Mouse (Mus musculus): ENCODE results near the gene Htr6.

Gene Htr6

DNA sequence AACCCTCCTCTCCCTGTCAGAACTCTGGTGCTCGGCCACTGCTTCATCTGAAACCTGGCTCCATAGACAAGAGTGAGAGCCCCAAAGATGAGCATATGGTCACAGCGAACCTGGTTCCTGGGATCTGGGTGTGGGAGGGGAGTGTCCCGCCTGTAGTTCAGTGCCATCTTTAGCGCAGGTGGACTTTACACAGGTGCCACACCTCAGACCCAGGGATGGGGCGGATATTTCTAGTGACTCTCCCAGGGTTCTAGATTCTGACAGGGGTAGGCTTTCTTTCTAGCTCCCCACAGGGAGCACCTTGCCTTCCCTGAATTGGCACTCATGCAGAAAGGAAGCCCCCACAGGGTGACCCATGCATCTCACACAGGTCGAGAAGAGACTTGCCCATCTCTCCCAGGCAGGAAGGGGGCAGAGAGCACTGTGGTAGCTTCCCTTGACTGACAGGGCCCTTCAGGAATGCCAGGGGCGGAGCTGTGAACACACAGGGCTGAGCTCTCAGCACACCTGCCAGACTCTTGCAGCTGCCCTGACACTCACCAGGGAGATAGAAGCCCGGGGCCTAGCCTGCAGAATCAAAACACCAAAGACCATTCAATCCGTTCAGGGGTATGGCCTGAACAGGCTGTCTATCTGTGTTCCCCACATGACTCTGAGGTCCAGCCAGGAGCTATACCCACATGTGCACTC is 13.8 kb upstream of the Htr6 start:
- no peak for DNase-seq (ENCODE audit: low spot score)

DNA sequence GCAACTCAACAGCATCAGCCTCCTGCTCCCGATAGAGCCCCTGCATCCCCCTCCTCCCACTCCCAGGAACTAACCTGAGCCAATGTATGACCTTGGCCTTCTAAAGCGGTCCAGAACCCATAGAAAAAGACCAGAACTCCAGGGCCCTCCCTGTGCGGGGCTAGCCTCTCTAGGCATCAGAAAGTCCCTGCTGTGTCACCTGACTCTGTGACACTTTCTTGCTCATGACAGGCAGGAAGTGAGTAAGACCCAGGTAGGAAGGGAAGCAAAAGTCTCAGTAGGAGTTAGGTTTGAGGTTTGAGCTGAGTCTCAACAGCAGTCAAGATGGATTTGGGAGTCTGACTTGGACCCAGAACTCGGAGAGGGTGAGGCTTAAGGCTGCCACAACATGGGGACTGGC is 11.6 kb upstream of the Htr6 start:
- no peak for DNase-seq (ENCODE audit: low spot score)

DNA sequence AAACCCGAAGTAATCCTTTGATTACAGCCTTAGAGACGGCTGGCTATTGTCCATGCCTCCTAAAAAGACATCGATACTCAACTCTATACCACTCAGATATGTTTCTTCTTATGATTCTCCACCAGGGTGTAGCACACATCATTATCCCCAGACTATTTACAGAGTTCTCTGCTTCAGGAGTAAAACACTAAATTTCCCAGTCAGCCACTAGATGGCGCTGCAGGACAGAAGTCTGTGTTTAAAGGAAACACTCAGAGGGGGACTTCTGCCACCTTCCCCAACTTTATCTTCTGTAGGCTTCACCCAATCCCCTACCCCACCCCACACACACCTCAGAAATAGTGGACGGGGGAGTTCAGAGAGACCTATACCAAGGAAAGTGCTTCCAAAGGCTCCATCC is 10.7 kb upstream of the Htr6 start:
- DNase-seq (ENCODE audit: low spot score) = peak; percentile 73

DNA sequence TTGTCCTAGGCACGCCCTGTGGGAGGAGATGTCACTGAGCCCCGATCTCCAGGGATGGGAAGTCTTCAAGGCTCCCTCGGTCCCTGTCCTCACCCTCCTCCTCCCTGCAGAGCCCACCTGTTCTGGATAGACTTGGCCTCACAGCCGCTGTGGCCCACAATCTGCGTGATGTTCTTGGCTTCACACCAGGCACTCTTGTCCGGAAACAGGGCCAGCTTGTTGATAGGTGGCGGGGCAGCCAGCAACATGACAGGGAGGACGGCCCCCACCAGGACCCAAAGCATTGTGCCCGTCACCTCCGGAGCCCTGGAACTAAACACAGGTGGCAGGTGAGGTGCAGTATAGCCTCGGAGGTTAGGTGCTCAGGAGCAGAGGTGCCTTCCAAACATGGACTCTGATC is 10.0 kb upstream of the Htr6 start:
- no peak for DNase-seq (ENCODE audit: low spot score)

DNA sequence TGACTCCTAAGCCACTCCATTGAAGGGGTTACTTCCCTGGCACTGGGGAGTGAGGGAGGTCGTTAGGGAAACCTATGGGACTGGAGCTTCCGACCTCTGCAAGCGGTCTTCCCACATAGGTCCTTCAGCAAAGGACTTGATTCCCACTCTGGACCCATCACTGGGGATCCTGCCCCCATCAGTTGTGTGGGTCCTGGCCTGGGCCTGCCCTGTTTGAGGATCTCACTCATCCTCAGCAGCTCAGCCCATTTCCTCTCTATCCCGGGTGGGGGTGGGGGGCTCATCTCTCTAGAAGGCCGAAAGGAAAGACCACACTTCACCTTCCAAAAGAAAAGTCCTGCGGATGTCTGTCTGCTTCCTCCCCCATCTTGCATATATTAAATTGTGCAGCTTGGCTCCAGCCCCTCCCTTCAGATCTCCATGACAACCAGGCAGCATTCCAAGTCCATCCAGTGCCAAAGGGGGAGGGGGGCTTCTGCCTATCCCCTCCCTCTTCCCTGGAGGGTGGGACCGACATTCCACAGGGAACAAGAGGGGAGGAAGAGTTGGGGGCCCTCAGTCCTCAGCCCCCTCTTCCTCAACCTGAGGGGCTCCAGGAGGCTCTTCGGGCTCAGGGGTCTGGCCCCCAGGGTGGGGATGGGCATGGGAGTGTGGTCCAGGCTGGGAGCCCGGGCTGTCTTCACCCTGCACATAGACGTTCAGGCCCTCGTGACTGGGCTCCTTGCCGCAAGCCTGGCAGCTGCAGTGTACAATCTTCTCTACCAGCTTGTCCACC is 7.6 kb upstream of the Htr6 start:
- no peak for DNase-seq (ENCODE audit: low spot score)

DNA sequence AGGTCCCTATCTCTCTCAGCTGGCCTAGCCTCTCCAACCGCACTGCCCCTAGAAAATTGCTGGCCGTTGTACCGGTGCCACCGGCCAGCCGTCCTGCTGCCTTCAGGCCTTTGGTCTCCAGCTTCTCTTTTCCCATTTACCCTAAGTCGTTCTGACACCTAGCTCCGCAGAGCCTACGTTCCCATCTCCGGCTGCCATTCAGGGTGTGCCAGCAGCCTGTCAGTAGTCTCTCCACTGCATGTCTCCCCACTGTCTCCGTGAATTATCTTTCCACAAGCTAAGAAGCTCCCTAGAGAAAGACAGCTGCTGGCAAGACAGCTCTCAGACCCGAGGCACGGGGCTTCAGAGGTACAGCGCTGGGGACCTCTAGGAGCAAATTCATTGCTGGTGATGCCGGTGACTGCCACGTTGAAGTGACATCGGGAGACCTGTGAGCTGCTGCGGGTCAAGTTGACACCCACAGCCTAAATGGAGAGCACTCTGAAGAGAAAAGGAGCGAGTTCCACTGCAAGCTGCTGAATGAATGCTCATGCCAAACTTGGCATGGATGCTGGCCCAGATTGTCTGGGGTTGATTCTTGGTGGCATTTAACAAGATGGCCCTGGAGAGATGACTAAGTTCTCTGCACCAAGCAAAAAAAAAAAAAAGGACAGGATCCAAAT is 6.0 kb upstream of the Htr6 start:
- DNase-seq (ENCODE audit: low spot score) = no peak

DNA sequence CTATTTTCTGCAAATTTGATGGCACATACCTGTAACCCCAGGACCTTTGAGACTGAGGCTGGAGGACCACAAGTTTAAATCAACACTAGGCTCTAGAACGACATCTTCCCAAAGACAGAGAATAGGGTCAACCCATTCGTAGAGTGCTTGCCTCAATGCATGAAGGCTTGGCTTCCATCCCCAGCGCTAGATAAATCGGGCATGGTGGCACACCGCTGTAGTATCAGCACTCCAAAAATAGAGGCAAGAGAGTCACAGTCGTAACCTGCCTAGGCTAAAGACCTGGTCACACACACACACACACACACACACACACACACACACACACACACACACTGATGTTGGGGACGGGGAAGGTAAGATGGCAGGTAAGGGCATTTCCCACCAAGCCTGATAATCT is 4.9 kb upstream of the Htr6 start:
- DNase-seq (ENCODE audit: low spot score) = no peak

DNA sequence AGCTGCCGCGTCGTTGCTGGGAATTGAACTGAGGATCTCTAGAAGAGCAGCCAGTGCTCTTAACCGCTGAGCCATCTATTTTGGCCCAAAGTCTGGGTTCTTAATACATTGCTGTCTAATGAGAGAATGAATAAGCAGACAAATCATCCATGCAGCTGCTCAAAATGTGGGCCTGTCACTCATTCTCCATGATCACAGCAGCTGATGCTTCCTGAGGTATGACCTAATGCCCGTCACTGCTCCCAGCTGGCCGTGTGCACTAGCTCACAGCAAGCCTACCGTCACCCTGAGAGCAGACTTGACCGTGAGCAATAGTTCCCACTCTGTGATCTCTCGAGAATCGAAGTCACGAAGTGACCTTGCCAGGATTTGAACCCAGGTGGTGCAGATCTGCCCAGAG is 4.1 kb upstream of the Htr6 start:
- no peak for DNase-seq (ENCODE audit: low spot score)

DNA sequence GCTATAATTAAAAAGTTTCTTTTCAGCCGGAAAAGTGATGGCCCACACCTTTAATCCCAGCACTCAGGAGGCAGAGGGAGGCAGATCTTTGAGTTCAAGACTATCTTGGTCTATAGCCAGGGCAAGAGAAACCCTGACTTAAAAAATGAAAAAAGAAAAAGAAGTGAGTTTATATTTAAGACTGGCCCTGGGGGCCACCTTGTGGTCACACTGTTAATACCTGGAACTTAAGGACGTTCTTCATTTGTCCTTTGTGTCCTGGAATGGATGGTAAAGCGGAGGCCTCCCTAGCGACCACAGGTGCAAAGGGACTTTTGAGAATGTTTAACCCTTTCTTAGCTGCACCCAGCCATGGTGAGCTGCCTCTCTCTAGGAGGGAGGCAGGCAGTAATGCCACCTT is 3.4 kb upstream of the Htr6 start:
- no peak for DNase-seq (ENCODE audit: low spot score)

DNA sequence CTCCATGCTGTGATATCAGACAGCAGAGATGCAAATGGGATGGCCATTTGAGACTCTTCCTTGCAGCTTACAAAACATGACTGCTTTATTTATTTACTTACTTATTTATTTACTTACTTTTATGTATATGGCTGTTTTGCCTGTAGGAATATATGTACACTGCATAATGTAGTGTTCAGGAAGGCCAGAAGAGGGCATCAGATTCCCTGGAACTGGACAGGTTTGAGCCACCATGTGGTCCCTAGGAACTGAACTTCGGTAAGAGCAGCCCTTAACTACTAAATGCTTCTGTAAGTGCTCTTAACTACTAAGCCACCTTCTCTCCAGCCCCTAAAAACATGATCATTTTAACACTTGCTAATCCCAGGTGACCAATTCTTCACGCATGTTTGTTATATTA is 2.9 kb upstream of the Htr6 start:
- no peak for DNase-seq (ENCODE audit: low spot score)

DNA sequence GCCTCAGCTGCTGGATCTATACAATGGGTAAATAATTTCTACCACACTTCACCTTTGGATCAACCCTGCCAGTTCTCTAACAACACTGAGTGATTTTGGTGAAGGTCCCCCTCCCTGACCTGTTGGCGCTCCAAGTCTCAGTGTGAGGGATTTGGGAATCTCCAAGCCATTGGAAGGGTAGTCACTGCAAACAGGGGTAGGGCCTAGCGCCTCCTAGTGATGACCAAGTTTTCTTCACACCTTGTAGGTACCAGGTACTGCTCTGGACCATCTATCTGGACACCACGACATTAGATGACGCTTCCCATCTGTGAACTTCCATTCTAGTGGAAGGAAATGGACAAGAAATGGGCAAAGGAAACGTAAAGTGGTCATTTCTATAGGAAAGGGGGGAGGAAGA is 545 bp upstream of the Htr6 start:
- no peak for DNase-seq (ENCODE audit: low spot score)

DNA sequence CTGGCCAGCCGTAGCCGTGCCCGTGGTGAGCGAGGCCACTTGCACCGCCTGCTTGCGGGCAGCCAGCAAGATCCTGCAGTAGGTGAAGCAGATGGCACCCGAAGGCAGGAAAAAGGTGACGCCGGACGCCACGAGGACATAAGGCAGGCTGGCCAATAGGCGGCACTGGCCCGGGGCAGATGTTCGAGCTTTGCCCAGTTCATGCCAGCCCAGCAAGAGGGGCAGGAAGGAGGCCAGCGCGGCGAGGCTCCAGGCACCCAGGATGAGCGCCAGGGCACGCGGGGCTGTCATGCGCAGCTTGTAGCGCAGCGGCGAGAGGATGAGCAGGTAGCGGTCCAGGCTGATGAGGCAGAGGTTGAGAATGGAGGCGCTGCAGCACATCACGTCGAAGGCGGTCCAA is 1.3 kb downstream of the Htr6 start:
- no peak for DNase-seq (ENCODE audit: low spot score)

DNA sequence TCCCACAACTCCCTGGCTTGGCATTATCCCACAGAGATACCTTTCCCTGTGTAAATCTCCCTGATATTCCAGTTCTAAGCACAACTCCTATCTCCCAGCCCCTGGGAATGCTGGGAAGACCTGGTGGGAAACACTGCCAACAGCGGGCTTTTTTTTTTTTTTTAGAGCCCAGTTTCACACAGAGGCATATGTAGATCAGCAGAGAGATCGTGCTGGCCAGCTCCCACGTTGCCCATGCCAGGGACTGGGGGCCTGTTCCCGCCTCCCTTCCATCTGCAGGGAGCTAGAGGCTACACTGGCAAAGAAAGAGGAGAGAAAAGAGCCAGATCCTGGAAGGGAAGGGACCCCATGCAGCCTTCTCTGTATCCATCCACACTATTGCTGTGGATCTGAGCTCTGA is 7.1 kb downstream of the Htr6 start:
- no peak for DNase-seq (ENCODE audit: low spot score)

DNA sequence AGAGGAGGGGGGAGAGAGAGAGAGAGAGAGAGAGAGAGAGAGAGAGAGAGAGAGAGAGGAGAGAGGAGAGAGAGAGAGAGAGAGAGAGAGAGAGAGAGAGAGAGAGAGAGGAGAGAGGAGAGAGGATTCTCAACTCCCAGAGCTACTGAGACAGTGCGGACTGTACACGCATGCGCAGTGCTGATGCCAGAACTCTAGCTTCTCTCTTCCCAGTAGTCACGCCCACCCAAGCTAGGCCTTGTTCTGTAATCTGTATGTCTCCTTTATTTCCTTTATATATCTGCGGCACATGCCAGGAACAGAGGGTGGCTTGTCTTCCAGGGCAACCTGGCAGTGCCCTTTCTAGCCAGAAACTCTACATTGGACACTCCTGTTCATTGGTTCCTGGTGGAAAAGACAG is 10.5 kb downstream of the Htr6 start:
- no peak for DNase-seq (ENCODE audit: low spot score)

DNA sequence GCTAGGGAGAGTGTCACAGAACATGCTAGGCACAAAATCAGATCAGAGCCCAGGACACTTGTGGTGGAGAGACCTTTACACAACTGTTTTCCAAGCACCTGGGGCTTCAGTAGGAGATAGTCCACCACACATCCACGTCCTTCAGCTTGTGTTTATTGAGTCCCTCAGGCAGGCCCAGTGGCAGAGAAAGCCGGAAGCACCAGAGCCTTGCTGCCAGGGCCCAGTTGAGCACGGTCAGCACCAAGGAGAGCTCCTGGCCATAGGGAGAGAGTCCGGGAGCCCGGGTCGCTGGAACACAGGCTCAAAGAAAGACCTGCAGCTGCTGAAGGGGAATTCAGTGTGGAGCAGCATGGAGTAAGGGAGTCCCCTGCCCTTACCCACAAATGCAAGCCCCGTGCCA is 15.8 kb downstream of the Htr6 start:
- peak; percentile 39 for DNase-seq (ENCODE audit: low spot score)

DNA sequence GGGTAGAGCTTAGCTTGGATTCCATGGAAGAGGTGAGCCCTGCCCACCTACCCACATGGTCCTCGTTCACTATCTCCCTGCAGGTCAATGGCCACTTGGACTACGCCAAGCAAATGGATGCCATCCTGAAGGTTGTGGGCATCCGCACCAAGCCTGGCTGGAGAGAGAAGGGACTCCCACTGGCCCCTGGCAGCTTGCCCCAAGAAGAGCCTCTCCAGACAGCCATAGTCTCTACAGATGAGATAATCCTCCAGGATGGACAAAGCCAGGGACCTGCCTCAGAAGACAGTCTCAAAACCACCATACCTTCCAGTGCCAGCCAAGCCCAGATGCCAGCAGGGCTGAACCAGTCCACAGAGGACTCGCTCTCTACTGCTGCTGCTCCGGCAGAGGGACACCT is 17.3 kb downstream of the Htr6 start:
- DNase-seq (ENCODE audit: low spot score) = no peak

DNA sequence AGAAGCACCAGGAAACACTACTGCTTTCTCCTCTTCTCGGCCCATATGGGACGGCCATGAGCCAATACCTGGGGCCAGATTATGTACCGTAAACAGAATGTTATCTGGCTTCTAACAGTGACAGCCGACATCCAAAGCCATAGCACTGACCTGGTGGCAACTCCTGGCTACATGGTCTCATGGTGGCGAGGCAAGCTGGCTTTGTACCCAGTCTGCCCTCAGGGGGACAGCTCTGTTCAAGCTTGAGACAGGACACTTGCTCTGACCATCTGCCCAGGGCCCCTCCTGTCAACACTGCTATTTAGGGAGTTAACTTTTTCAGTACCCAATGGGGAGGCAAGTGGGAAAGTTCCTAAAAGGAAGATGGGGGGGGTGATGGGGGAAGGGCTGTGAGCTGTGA is 18.1 kb downstream of the Htr6 start:
- DNase-seq (ENCODE audit: low spot score) = no peak

DNA sequence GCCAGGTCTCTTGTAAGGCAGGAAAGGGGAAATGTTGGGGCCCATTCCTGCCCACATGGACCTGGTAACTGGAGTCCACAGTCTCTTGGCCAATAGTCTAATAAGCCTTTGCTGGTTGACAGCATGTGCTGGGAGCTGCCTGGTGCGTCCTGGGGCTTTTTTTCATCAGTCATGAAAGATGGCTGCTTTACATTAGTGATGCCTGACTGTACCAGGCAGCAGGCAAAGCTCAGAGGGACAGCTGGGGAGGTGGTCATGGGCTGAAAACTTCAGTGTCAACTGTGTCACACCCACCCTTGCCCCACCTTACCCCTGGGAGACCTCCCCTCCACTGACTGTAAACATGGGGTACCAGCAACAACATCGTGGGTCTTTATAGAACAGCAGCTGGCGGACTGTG is 19.6 kb downstream of the Htr6 start:
- DNase-seq (ENCODE audit: low spot score) = no peak

DNA sequence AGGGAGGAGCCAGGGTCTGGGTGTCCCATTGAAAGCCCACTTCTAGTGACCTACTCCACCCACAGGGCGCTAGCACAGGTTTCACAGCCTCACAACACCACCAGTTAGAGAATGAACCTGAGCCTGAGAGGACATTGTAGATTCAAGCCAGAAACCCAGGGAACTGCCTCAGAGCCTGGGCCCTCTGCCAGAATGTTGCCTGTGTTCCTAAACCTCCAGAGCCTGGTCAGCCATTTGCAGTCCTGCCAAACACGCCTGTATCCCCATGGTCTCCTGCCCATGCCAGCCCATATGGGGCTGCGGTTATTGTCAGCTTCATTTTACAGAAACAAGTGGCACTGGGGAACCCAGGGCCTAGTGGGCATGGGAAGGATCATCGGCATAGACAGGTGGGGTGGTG is 20.0 kb downstream of the Htr6 start:
- no peak for DNase-seq (ENCODE audit: low spot score)

DNA sequence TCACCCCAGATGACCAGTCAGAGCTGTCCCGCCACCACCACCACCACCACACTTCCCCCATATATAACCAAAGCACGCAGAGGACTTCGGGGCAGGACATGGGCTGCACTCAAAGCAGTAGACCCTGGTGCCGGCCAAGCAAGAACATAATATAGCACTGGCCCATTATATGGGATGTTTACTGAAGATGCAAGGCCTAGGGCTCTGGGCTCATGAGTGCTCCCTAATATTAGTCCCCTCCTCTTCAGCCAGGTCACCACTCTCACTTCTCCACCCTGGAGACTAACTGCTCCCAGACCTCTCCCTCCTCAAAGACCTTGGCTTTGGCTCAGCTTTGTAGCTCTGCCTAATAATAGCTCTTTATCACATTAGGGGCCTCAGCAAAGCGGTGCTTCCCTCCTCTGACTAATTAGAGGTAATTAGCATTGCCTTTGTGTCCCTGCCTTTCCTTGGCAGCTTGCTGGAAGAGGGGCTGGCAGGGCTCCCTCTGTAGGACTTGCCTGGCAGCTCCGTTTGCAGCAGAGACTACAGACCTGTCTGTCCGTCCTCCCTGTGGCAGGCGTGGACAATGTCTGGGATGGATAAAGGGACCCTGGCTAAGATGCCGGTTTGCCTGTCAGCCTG is 21.0 kb downstream of the Htr6 start:
- no peak for DNase-seq (ENCODE audit: low spot score)

DNA sequence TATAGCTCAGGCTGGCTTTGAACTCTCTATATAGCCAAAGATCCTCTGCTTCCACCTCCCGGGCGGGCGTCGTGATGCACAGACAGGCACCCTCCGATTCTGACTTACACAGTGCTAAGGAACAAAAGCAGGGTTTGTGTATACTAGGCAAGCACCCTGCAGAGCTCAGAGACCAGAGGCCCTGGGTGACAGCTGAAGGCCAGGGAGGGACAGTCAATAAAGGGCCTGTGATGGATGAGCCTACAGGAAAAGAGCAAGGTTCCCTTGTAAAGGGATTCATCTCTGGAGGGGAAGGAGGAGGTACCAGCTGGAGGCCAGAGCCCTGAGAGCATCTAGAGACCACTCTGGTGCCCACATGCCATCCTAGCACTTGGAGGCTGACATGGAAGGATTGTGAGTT is 22.0 kb downstream of the Htr6 start:
- no peak for DNase-seq (ENCODE audit: low spot score)

DNA sequence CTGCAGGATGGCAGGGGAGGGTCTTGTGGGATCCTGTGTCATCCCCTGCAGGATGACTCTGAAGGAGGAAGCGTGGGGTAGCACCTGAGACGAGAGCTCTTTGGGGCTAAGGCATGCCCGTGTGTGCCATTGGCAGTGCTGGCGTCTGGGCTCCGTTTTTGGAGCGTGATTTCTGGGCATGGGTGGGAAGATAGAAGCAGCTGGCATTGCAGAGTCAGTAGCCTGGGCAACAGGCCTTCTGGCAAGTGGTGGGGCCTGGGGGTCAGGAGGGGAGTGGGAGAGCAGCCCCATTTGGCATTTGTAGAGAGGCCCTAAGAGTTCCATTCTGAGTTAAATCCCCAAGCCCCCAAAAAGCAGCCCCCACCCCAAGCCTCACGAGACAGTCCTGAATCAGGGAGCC is 22.6 kb downstream of the Htr6 start:
- no peak for DNase-seq (ENCODE audit: low spot score)

DNA sequence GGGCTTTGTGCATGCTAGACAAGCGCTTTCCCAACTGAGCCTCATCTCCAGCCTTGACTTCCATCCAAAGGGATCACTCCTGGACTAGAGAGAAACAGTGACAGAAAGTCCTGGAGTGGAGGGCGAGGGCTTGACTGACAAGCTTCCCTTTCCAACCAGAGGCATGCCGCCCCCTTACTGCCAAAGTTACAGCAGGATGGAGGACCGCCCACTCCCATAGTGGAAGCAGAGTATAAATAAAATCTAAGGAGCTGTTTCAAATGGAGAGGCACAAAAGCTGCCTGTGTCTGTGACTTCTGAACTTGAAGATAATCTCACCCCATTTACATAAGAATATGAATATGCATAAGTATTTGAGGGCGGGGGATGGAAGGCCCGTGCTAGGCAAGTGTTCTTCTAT is 26.9 kb downstream of the Htr6 start:
- DNase-seq (ENCODE audit: low spot score) = no peak
